Mouse (Mus musculus) CD4-positive, CD25-positive, alpha-beta regulatory T cell, adult 9 weeks (primary cell): ENCODE measurements around the gene Olfr916. TPM values are rescaled to one million over a fixed set of nuclear protein-coding genes. Genes with fewer than 3 reads are reported as not detected.

Experiments
- polyA plus RNA-seq: library from polyadenylated mRNA; unstranded; fragments of 100-300 nt; shearing (Covaris generic); gene quantifications from one replicate; pipeline ENCODE4 v1.2.1, GENCODE M21; 2017

Olfr916 gene
- polyA plus RNA-seq: not detected

GRCm38 (mm10) chr9:38659775-38660174, at the start of gene Olfr916:
Gene Olfr916, minus strand, starts transcription at chr9:38659875.

GRCm38 (mm10) chr9:38674501-38674900, 14.8 kb upstream of the Olfr916 start, which contains the start of gene Olfr918:
Gene Olfr918, minus strand, starts transcription at chr9:38674601.

GRCm38 (mm10) chr9:38665742-38666141, 6.1 kb upstream of the Olfr916 start, which contains the start of gene Olfr917:
Gene Olfr917, minus strand, starts transcription at chr9:38665842.

Other genes starting within 250 kb of the Olfr916 start
- gene Olfr901, start 230.4 kb downstream of the Olfr916 start, polyA plus RNA-seq: 0.20 TPM
- gene Olfr902, start 212.2 kb downstream of the Olfr916 start, polyA plus RNA-seq: not detected
- gene Olfr904, start 196.7 kb downstream of the Olfr916 start, polyA plus RNA-seq: not detected
- gene Olfr905, start 188.8 kb downstream of the Olfr916 start, polyA plus RNA-seq: not detected
- gene Olfr906, start 172.8 kb downstream of the Olfr916 start, polyA plus RNA-seq: not detected
- gene Olfr907, start 164.1 kb downstream of the Olfr916 start, polyA plus RNA-seq: not detected
- not detected for gene Olfr911-ps1, start 138.3 kb downstream of the Olfr916 start, polyA plus RNA-seq
- not detected for gene Olfr910, start 122.0 kb downstream of the Olfr916 start, polyA plus RNA-seq
- 0.06 TPM for gene Olfr912, start 79.7 kb downstream of the Olfr916 start, polyA plus RNA-seq
- gene Olfr913, start 67.1 kb downstream of the Olfr916 start, polyA plus RNA-seq: not detected
- not detected for gene Olfr914, start 54.8 kb downstream of the Olfr916 start, polyA plus RNA-seq
- gene Olfr917, start 6.0 kb upstream of the Olfr916 start, polyA plus RNA-seq: not detected
- gene Olfr918, start 14.7 kb upstream of the Olfr916 start, polyA plus RNA-seq: not detected
- not detected for gene Olfr919, start 43.8 kb upstream of the Olfr916 start, polyA plus RNA-seq
- gene Vwa5a, start 58.4 kb upstream of the Olfr916 start, polyA plus RNA-seq: 44.0 TPM
- gene Olfr920, start 92.4 kb upstream of the Olfr916 start, polyA plus RNA-seq: 0.16 TPM
- not detected for gene Olfr921, start 113.2 kb upstream of the Olfr916 start, polyA plus RNA-seq
- gene Olfr922, start 154.7 kb upstream of the Olfr916 start, polyA plus RNA-seq: not detected
- gene Olfr923, start 166.7 kb upstream of the Olfr916 start, polyA plus RNA-seq: not detected
- gene Olfr924, start 184.6 kb upstream of the Olfr916 start, polyA plus RNA-seq: not detected
- not detected for gene Olfr26, start 195.2 kb upstream of the Olfr916 start, polyA plus RNA-seq
- gene Olfr926, start 217.3 kb upstream of the Olfr916 start, polyA plus RNA-seq: not detected